Mouse (Mus musculus): ENCODE results near the gene Pcx.

GRCm38 (mm10) chr19:4567665-4568064 lies 57.4 kb downstream of the Pcx start:
- TF ChIP-seq CTCF (IDR thresholded peaks at IDR 0.05; ENCODE audit: borderline replicate concordance, control insufficient read depth, extremely low read depth, insufficient read depth, low read length, poor library complexity) (no peak), POLR2A (IDR thresholded peaks at IDR 0.05; ENCODE audit: control insufficient read depth, extremely low read depth, insufficient read depth, low read length, poor library complexity) (no peak)

Measured in thymus, adult 2 months (tissue).